ENCODE assay signal across 9 mouse cellular contexts in the genomic region with DNA sequence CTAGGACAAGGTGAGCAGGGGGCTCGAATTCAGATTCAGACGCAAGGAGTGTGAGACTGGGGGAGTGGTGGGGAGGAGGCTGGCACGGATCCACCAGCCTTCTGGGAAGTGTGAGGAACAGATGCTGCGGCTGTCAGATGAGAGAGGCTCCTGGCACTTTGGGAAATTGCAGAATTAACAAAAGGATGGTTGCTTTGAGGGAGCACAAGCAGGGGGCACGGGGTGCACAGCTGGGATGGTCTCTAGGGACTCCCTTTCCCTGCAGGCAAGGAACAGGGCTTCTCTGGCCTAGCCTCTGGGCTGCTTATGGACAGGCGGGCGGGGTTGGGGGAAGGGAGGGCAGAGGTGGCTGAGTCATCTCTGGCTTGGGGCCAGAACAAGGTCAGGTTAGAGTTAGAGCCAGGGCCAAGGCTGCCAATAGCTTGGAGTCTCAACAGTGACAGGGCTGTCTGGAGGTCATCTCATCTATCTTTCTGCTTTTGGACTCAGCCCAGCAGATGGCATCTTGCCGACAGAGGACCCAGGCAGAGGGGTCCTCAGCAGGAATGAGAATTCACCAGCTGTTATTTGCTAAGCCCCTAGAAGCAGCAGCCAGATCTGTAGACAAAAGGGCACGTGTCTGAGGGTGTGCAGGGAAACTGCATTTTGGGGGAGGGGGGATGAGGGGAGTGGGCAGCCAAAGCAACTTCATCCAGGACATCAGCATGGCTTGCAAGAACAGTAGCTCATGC. TPM values are rescaled to one million over a fixed set of nuclear protein-coding genes. Genes with fewer than 3 reads are reported as not detected.
DNase-seq lines count a peak whose midpoint lies in the region; ATAC-seq lines count a peak whose summit lies in the region.
"Had no signal": no experiment of that assay in that cellular context is flagged by ENCODE, and none has a peak within 500 bp of the region (broad histone marks: within the 10 kb centered on the region; RNA-seq: fewer than 3 reads in every experiment).

No protein-coding gene starts in this region.

- no peaks in the 10 kb centered on the region for H3K9me3 ChIP-seq in embryonic facial prominence, embryonic 10.5 days
- no peaks in the 10 kb centered on the region for H3K9me3 ChIP-seq in heart, embryonic 11.5 days (replicated peaks; ENCODE audit: control insufficient read depth, low read length)
- H3K9me3 ChIP-seq in kidney, embryonic 15.5 days (replicated peaks) = no peaks in the 10 kb centered on the region
- H3K9me3 ChIP-seq: limb, embryonic 15.5 days had no signal

- no peak overlapping the region for H3K4me3 ChIP-seq in embryonic facial prominence, embryonic 10.5 days
- H3K4me3 ChIP-seq in heart, embryonic 11.5 days (ENCODE audit: low read depth, low read length) = no peak overlapping the region
- H3K4me3 ChIP-seq in kidney, embryonic 15.5 days (replicated peaks) = no peak overlapping the region
- H3K4me3 ChIP-seq: limb, embryonic 15.5 days had no signal

- DNase-seq in right cerebral cortex, adult 18-20 months = peak; percentile 46
- no peak for DNase-seq in right cerebral cortex, postnatal 36 days (ENCODE audit: low spot score in 2 of 2)
- DNase-seq in embryonic facial prominence, embryonic 10.5 days (ENCODE audit: low spot score) = peak; percentile 55
- peak; percentile 45 for DNase-seq in urinary bladder, postnatal 25 days (ENCODE audit: low spot score)
- no peak for DNase-seq in layer of hippocampus, postnatal 36 days

- H3K4me2 ChIP-seq in heart, embryonic 11.5 days = no peak overlapping the region
- no peak overlapping the region for H3K4me2 ChIP-seq in kidney, embryonic 15.5 days
- H3K4me2 ChIP-seq: limb, embryonic 15.5 days had no signal

- WGBS in embryonic facial prominence, embryonic 10.5 days = 34% methylated on average over 9 of the region's 9 CpGs
- WGBS in heart, embryonic 11.5 days (ENCODE audit: insufficient replicate concordance) = 13% methylated on average over 9 of the region's 9 CpGs
- 29% methylated on average over 9 of the region's 9 CpGs for WGBS in kidney, embryonic 15.5 days

- peaks cover 36% of the 10 kb centered on the region for H3K4me1 ChIP-seq in embryonic facial prominence, embryonic 10.5 days
- peaks cover 22% of the 10 kb centered on the region for H3K4me1 ChIP-seq in heart, embryonic 11.5 days (ENCODE audit: control insufficient read depth, insufficient read depth, low read length)
- peaks cover 14% of the 10 kb centered on the region for H3K4me1 ChIP-seq in kidney, embryonic 15.5 days

- no peaks in the 10 kb centered on the region for H3K36me3 ChIP-seq in embryonic facial prominence, embryonic 10.5 days (replicated peaks)
- H3K36me3 ChIP-seq in heart, embryonic 11.5 days (ENCODE audit: control insufficient read depth, insufficient read depth, low read length) = no peaks in the 10 kb centered on the region
- no peaks in the 10 kb centered on the region for H3K36me3 ChIP-seq in kidney, embryonic 15.5 days
- H3K36me3 ChIP-seq: limb, embryonic 15.5 days had no signal

- H3K27ac ChIP-seq in embryonic facial prominence, embryonic 10.5 days (replicated peaks) = peak overlapping the region; percentile 67; the same call in 1 of the 2 replicates
- H3K27ac ChIP-seq in heart, embryonic 11.5 days (ENCODE audit: low read depth, low read length) = peak overlapping the region; percentile 2; the same call in 1 of the 2 replicates
- H3K27ac ChIP-seq in kidney, embryonic 15.5 days = no peak overlapping the region
- H3K27ac ChIP-seq: limb, embryonic 15.5 days had no signal

- no peak overlapping the region for H3K9ac ChIP-seq in heart, embryonic 11.5 days (ENCODE audit: low read depth, low read length)
- H3K9ac ChIP-seq in kidney, embryonic 15.5 days = no peak overlapping the region
- H3K9ac ChIP-seq: limb, embryonic 15.5 days had no signal

- peaks cover 37% of the 10 kb centered on the region for H3K27me3 ChIP-seq in embryonic facial prominence, embryonic 10.5 days (replicated peaks; ENCODE audit: low read depth, poor library complexity, severe bottlenecking)
- H3K27me3 ChIP-seq in heart, embryonic 11.5 days (ENCODE audit: control insufficient read depth, insufficient read depth, low read length) = peaks cover 17% of the 10 kb centered on the region
- H3K27me3 ChIP-seq in kidney, embryonic 15.5 days = peaks cover 22% of the 10 kb centered on the region
- H3K27me3 ChIP-seq: limb, embryonic 15.5 days had no signal

- peak; percentile 48; the same call in 1 of the 2 replicates for ATAC-seq in heart, embryonic 11.5 days (replicated peaks; ENCODE audit: insufficient number of reproducible peaks, low FRiP score, low TSS enrichment)
- ATAC-seq in kidney, embryonic 15.5 days (replicated peaks; ENCODE audit: low FRiP score) = peak; percentile 71
- 0 out of 2 replicates have a peak, but pooled peaks have one; percentile 45 for ATAC-seq in megakaryocyte-erythroid progenitor cell, adult 5-6 weeks (replicated peaks; ENCODE audit: low FRiP score, low TSS enrichment, poor library complexity, severe bottlenecking)

RNA-seq across cellular contexts. Expression of gene Cntn2, which starts 15.0 kb away (rescaled TPM):
- polyA plus RNA-seq in embryonic facial prominence, embryonic 10.5 days (2016; fragmentation: Nextera tagmentation; extraction: Ambion mirVana) = 14.7 and 15.1 TPM in 2 replicates
- polyA plus RNA-seq in heart, embryonic 11.5 days (2014; fragmentation: Nextera tagmentation; extraction: Ambion mirVana) = 0.09 and 0.35 TPM in 2 replicates
- 0.30 and 0.82 TPM in 2 replicates for polyA plus RNA-seq in kidney, embryonic 15.5 days (2015; fragmentation: Nextera tagmentation; extraction: Ambion mirVana)
- not detected in 2 replicates for total RNA-seq in megakaryocyte-erythroid progenitor cell, adult 5-6 weeks (2014; fragmentation: Nextera tagmentation)
- not detected in 2 replicates for total RNA-seq in megakaryocyte-erythroid progenitor cell, adult 5-6 weeks (2017)
- total RNA-seq in layer of hippocampus, postnatal 36 days (2021) = 10 to 100 TPM; 71.6 to 85.6 TPM

RNA-seq across cellular contexts. Expression of gene Tmem81, which starts 52.0 kb away (rescaled TPM):
- 1.8 and 2.1 TPM in 2 replicates for polyA plus RNA-seq in embryonic facial prominence, embryonic 10.5 days (2016; fragmentation: Nextera tagmentation; extraction: Ambion mirVana)
- polyA plus RNA-seq in heart, embryonic 11.5 days (2014; fragmentation: Nextera tagmentation; extraction: Ambion mirVana) = 1.1 and 1.3 TPM in 2 replicates
- 1.5 and 1.6 TPM in 2 replicates for polyA plus RNA-seq in kidney, embryonic 15.5 days (2015; fragmentation: Nextera tagmentation; extraction: Ambion mirVana)
- total RNA-seq in megakaryocyte-erythroid progenitor cell, adult 5-6 weeks (2014; fragmentation: Nextera tagmentation) = 8.0 and 11.4 TPM in 2 replicates
- total RNA-seq in megakaryocyte-erythroid progenitor cell, adult 5-6 weeks (2017) = 2.3 and 7.4 TPM in 2 replicates
- 1 to 10 TPM; 5.1 to 7.3 TPM for total RNA-seq in layer of hippocampus, postnatal 36 days (2021)

Comparison
In these comparisons a context has a peak if more than half of its experiments do, and no peak if none do; other contexts are left out.
1. DNase-seq: peak in right cerebral cortex, adult 18-20 months (single experiment), embryonic facial prominence, embryonic 10.5 days (single experiment) and urinary bladder, postnatal 25 days (single experiment); none in right cerebral cortex, postnatal 36 days (0 of 2) and layer of hippocampus, postnatal 36 days (0 of 2).
2. Peak in every context shown above with its lines, with median percentiles within 50 percentile points of each other: ATAC-seq.